Mouse (Mus musculus): ENCODE measurements around the gene Pphln1.

DNA sequence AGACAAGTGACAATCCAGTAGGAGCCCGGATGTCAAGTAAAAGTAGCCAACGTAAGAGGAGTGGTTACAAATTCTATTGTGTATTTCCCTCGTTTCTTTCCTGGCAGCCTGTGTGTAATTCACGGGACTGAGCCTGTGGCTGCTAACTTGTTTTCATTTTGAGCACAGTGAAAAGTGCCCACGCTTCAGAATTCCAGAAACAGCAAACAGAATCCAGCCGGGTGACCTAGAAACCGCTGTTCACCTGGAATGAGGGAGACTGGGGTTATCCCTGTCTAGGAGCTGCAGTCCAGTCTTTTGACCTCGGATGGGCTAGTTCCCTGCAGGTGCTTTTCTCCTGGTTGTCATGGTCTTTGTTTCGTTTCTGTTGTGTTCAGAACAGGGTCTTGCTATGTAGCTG, 117.2 kb downstream of the Pphln1 start:
- TF ChIP-seq CTCF (IDR thresholded peaks at IDR 0.05; ENCODE audit: low read depth, low read length) (no peak), GATA2 (IDR thresholded peaks at IDR 0.05; ENCODE audit: borderline replicate concordance, low read depth, low read length) (no peak), GATA1 (IDR thresholded peaks at IDR 0.05; ENCODE audit: borderline replicate concordance, low read length) (no peak), TAL1 (conservative IDR thresholded peaks at IDR 0.05; ENCODE audit: low read depth, low read length) (no peak)

Measured in G1E (cell line).